Mouse (Mus musculus) heart, postnatal 14 days (tissue): ENCODE results near the gene Gpi1. TPM values are rescaled to one million over a fixed set of nuclear protein-coding genes. Genes with fewer than 3 reads are reported as not detected.

ENCODE experiments used
- total RNA-seq, 2 experiments: library from RNA; stranded (reverse); gene quantifications; 2 replicates each; pipeline ENCODE4 v1.2.3; 2021

Gene Gpi1
- total RNA-seq, 2 experiments from 2014 or later = 507 to 526 TPM

Other genes with a start within 250 kb of the Gpi1 start
- not detected for gene Scgb2b27, start 216.4 kb downstream of the Gpi1 start, total RNA-seq
- gene Scgb1b27, start 208.9 kb downstream of the Gpi1 start, total RNA-seq = not detected
- not detected for gene Scgb1b30, start 134.9 kb downstream of the Gpi1 start, total RNA-seq
- 10 to 100 TPM; 14.0 to 15.7 TPM for gene Wtip, start 97.1 kb downstream of the Gpi1 start, total RNA-seq
- gene Uba2, start 60.7 kb downstream of the Gpi1 start, total RNA-seq = 10 to 100 TPM; 34.6 to 38.9 TPM
- gene Pdcd2l, start 33.7 kb downstream of the Gpi1 start, total RNA-seq = 10 to 100 TPM; 16.2 to 19.2 TPM
- gene Gm6096, start 20.7 kb upstream of the Gpi1 start, total RNA-seq = not detected
- 10 to 100 TPM; 71.5 to 80.6 TPM for gene 4931406P16Rik, start 83.2 kb upstream of the Gpi1 start, total RNA-seq
- gene Lsm14a, start 163.0 kb upstream of the Gpi1 start, total RNA-seq = 10 to 100 TPM; 81.3 to 87.3 TPM